Mouse (Mus musculus) heart, adult 11 months (tissue): Measurements from ENCODE around the gene Cpsf4.
A peak's percentile ranks its signal among the peaks of the same experiment; 100 is the strongest.
"Not testable (repeated sequence)": the region's sequence is repeated elsewhere in the genome, so short reads cannot be mapped to it uniquely, and the experiment has no call there.

Source experiments
- DNase-seq: peaks from one replicate; pipeline ENCODE4 v3.0.0; 2022

Cpsf4 gene

GRCm38 (mm10) chr5:145185244-145185643 lies 18.2 kb downstream of the Cpsf4 start:
- peak; percentile 85 for DNase-seq

- peak; percentile 85 for DNase-seq
Measured at GRCm38 (mm10) chr5:145189416-145189815, 22.4 kb downstream of the Cpsf4 start.

- no peak for DNase-seq
Measured at GRCm38 (mm10) chr5:145190373-145190772, 23.4 kb downstream of the Cpsf4 start.

- peak; percentile 99 for DNase-seq
Measured at GRCm38 (mm10) chr5:145190875-145191798, 24.1 kb downstream of the Cpsf4 start.

GRCm38 (mm10) chr5:145191962-145192361 lies 24.9 kb downstream of the Cpsf4 start, which contains the start of gene Atp5j2:
Atp5j2 (minus strand) TSS chr5:145192062.
- no peak for DNase-seq

GRCm38 (mm10) chr5:145200387-145200786 lies 33.4 kb downstream of the Cpsf4 start:
- no peak for DNase-seq

GRCm38 (mm10) chr5:145201321-145201991 lies 34.4 kb downstream of the Cpsf4 start, which contains the start of gene Zkscan14:
Zkscan14 (minus strand) TSS chr5:145201868.
- DNase-seq: peak; percentile 97

GRCm38 (mm10) chr5:145202446-145202845 lies 35.4 kb downstream of the Cpsf4 start:
- no peak for DNase-seq

GRCm38 (mm10) chr5:145203936-145204691 lies 37.1 kb downstream of the Cpsf4 start, which contains the start of gene Zkscan5:
Zkscan5 (plus strand) TSS chr5:145204562.
- DNase-seq: peak; percentile 100

GRCm38 (mm10) chr5:145205041-145205440 lies 38.0 kb downstream of the Cpsf4 start:
- DNase-seq: no peak

- peak; percentile 82 for DNase-seq
Measured at GRCm38 (mm10) chr5:145207385-145207784, 40.4 kb downstream of the Cpsf4 start.

GRCm38 (mm10) chr5:145207954-145208353 lies 40.9 kb downstream of the Cpsf4 start:
- DNase-seq: no peak

- DNase-seq: not testable (repeated sequence)
Measured at GRCm38 (mm10) chr5:145208391-145208790, 41.4 kb downstream of the Cpsf4 start.

- peak; percentile 75 for DNase-seq
Measured at GRCm38 (mm10) chr5:145211340-145211739, 44.3 kb downstream of the Cpsf4 start.

- no peak for DNase-seq
Measured at GRCm38 (mm10) chr5:145212216-145212615, 45.2 kb downstream of the Cpsf4 start.

GRCm38 (mm10) chr5:145213505-145213904 lies 46.5 kb downstream of the Cpsf4 start:
- no peak for DNase-seq

- peak; percentile 80 for DNase-seq
Measured at GRCm38 (mm10) chr5:145214679-145215078, 47.7 kb downstream of the Cpsf4 start.

GRCm38 (mm10) chr5:145217746-145218145 lies 50.7 kb downstream of the Cpsf4 start:
- no peak for DNase-seq

- no peak for DNase-seq
Measured at GRCm38 (mm10) chr5:145218206-145218605, 51.2 kb downstream of the Cpsf4 start.

- DNase-seq: no peak
Measured at GRCm38 (mm10) chr5:145218671-145219070, 51.7 kb downstream of the Cpsf4 start.

- DNase-seq: no peak
Measured at GRCm38 (mm10) chr5:145219981-145220380, 53.0 kb downstream of the Cpsf4 start.

GRCm38 (mm10) chr5:145222840-145223239 lies 55.8 kb downstream of the Cpsf4 start:
- no peak for DNase-seq

- DNase-seq: no peak
Measured at GRCm38 (mm10) chr5:145223395-145223794, 56.4 kb downstream of the Cpsf4 start.
